Mouse (Mus musculus) spleen, adult 12 weeks (tissue): ENCODE results near the gene Slc2a10.
"Not testable (repeated sequence)": the region's sequence is repeated elsewhere in the genome, so short reads cannot be mapped to it uniquely, and the experiment has no call there.

Source experiments
- DNase-seq: peaks from one replicate; pipeline ENCODE4 v3.0.0; 2022; ENCODE audit warnings: low spot score

The Slc2a10 gene

GRCm38 (mm10) chr2:165509686-165510085, 6.1 kb downstream of the Slc2a10 start:
- no peak for DNase-seq

GRCm38 (mm10) chr2:165510466-165510865, 6.9 kb downstream of the Slc2a10 start:
- no peak for DNase-seq

DNA sequence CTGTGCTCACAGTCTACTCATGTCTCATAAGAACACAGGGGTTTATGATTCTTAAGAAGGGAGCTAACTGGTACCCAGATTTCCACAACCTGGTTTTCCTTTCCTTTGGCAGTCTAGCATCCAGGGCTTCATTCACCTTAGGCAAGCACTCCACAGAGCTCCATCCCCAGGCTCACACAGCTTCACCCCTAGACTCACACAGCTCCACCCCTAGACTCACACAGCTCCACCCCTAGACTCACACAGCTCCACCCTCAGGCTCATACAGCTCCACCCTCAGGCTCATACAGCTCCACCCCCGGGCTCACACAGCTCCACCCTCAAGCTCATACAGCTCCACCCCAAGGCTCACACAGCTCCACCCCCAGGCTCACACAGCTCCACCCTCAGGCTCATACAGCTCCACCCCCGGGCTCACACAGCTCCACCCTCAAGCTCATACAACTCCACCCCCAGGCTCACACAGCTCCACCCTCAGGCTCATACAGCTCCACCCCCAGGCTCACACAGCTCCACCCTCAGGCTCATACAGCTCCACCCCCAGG, 7.4 kb downstream of the Slc2a10 start:
- not testable (repeated sequence) for DNase-seq

DNA sequence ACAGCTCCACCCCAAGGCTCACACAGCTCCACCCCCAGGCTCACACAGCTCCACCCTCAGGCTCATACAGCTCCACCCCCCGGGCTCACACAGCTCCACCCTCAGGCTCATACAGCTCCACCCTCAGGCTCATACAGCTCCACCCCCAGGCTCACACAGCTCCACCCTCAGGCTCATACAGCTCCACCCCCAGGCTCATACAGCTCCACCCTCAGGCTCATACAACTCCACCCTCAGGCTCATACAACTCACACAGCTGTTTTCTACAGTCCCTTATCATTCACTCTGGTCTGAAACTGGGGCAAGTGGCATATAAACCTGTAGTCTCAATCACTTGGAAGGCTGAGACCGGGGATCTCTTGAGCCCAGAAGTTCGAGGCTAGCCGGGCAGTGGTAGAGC, 7.9 kb downstream of the Slc2a10 start:
- not testable (repeated sequence) for DNase-seq

GRCm38 (mm10) chr2:165512426-165512825, 8.8 kb downstream of the Slc2a10 start:
- no peak for DNase-seq

- no peak for DNase-seq
Measured at GRCm38 (mm10) chr2:165512870-165513600, 9.4 kb downstream of the Slc2a10 start.

GRCm38 (mm10) chr2:165515178-165515728, 11.7 kb downstream of the Slc2a10 start:
- DNase-seq, result no peak

DNA sequence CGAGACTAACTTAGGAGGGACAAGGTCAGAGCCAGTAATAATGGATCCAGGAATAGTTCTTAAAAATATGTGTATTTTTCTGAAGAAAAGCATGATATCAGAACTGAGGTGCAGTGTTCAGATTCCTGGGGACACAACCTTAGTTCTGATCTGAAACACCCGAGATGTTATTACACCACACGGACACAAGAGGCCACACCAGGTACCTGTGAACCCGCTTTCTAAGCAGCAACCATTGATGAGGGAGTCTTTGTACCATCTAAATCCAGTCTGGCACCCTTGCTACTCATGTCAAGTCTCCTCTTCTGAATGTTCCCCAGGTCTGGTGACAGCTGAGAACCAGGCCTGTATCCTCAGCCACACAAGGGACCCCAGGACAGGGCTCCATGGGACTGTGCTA, 22.0 kb downstream of the Slc2a10 start:
- DNase-seq, result no peak

DNA sequence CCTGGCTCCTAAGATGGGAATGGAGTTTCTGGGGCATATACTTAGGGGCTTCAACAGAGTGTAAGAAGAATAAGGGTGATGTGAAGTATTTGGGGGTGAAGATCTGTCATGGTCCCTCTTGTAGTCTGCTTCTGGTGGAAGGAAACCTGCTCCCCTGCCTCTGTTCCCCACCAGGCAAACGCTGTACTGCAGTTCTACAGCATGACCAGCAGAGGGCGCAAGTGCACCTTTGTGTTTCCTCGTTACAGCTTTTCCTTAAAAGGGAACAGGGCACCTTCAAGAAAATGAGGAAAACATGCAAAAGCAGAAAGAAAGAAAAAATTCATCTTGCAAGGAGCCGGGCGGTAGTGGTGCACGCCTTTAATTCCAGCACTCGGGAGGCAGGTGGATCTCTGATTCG, 25.5 kb downstream of the Slc2a10 start:
- DNase-seq, result peak; percentile 29

DNA sequence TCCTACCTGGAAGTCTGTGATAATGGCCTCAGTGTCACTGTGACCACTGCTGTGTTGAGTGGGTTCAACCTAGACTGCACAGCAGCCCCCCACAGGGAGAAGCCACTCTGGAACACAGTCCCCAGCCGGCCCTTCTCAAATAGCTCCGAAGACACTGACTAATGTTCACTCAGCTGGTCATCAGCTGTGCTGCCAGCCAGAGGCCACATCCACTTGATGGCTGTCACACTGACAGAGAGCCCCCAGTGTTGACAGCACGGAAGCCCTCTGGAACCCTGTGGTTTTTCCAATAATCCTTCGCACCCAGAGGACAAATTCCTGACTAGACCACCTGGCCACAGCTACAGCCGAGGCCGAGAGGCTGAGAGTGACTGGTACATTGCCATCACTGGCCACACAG, 30.2 kb downstream of the Slc2a10 start:
- DNase-seq, result no peak

GRCm38 (mm10) chr2:165540975-165541374, 37.4 kb downstream of the Slc2a10 start:
- DNase-seq, result no peak

- DNase-seq, result no peak
Measured at GRCm38 (mm10) chr2:165542939-165543669, 39.5 kb downstream of the Slc2a10 start.

GRCm38 (mm10) chr2:165543670-165544016, 40.1 kb downstream of the Slc2a10 start:
- DNase-seq, result no peak

DNA sequence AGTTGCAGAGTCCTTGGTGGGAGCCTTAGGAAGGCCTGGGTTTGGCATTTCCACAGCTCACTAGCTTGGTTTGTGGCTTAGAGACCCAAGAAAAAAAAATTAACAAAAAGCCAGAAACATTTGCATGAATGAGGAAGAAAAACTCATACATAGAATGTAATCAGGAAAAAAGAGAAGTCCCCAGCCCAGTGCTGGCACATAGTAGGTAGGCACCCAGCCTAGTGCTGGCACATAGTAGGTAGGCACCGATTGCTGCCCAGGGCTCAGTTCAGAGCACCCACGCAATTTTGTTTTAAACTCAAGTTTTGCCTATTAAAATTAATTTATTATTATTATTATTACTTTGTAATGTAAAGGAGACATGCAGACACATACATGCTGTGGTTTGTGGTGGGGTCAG, 42.1 kb downstream of the Slc2a10 start:
- no peak for DNase-seq

- DNase-seq, result no peak
Measured at GRCm38 (mm10) chr2:165546341-165546740, 42.8 kb downstream of the Slc2a10 start.

DNA sequence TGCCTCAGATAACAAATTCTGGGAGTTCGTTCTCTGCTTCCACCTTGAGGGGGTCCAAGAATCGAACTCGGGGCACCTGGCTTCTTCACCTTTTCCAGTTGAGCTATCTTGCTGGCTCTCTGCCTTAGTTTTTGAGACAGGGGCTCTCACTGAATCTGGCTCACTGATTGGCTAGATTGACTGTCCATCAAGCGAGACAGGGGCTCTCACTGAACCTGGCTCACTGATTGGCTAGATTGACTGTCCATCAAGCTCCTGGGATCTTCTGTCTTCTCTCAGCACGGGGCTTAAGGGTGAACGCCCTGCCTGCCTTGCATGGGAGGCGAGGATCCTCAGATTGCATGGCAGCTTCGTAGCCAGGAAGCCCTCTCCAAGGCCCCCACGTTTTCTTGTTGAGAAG, 43.8 kb downstream of the Slc2a10 start:
- DNase-seq, result no peak

DNA sequence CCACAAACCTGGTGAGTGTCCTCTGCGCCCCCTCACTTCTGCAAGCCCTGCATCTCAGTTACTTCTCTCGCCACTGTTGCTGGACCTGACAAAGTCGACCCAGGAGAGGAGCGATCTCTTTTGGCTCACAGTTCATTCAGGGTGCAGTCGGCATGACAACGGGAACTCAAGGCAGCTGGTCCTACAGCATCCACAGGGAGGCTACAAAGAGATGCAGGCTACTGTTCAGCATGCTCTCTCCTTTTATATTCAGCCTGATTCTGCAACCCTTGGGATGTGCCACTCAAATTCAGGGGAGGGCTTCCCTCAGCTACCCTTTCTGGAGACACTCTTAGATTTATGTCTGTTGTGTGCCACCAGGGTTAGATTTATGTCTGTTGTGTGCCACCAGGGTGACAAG, 45.0 kb downstream of the Slc2a10 start:
- no peak for DNase-seq

DNA sequence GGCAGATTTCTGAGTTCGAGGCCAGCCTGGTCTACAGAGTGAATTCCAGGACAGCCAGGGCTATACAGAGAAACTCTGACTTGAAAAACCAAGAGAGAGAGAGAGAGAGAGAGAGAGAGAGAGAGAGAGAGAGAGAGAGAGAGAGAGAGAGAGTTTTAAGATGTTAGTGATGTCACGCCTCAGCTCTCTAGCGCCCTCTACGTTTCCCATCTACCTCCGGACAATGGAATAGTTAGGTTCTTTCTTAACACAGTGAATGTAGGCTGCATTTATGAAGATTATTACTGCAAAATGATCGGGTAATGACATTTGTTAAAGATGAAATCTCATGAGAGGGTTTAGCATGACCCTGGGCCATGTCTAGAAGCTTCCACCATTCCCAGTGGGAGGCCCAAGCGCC, 46.8 kb downstream of the Slc2a10 start:
- not testable (repeated sequence) for DNase-seq

DNA sequence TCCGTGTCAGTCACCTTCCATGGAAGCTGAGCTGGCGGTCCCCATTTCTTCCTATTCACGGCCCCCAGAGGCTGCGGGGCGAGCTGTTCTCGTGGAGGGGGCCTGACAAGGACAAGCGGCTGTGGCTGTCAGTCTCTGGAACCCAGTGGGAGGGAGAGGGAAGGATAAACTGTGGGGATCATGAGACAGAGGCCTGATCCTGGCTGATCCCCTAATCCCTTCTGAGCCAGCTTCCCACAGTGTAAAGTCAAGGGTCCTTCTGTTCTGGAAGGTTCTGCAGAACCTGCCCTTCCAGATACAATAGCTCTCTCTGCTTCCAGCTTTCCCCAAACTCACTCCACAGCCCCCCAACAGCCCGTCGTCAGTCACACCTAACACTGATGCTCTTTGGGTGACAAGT, 50.5 kb downstream of the Slc2a10 start:
- no peak for DNase-seq

DNA sequence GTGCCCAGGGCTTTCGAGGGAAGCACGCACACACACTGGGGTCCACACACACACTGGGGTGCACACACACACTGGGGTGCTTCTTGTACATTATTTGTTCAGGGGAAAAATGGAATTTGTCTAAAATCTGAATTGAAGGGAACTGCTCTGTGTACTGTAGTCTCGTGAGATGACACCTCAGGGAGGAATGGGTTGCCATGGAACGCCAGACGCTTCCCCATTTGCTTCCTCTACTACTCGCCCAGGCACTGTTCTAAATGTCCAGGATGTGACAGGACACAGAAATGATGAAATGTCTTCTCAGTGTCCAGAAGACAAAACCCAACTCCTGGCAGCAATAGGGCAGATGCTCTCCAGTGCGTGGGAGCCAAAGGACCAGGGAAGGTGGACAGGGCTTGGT, 53.7 kb downstream of the Slc2a10 start:
- DNase-seq, result no peak

- DNase-seq, result no peak
Measured at GRCm38 (mm10) chr2:165558916-165559315, 55.3 kb downstream of the Slc2a10 start.

- DNase-seq, result no peak
Measured at GRCm38 (mm10) chr2:165559506-165560235, 56.1 kb downstream of the Slc2a10 start.
